Mouse (Mus musculus) heart, embryonic 13.5 days (tissue): ENCODE measurements around the gene Sept9. TPM values are rescaled to one million over a fixed set of nuclear protein-coding genes. Genes with fewer than 3 reads are reported as not detected.
A peak's percentile ranks its signal among the peaks of the same experiment; 100 is the strongest.
"Not testable (repeated sequence)": the region's sequence is repeated elsewhere in the genome, so short reads cannot be mapped to it uniquely, and the experiment has no call there.

Source experiments
- ATAC-seq: fragments of 200-750 bp; cut with Nextera tagmentation; 2 replicates; pipeline ENCODE4 v1.8.0; 2017; ENCODE audit warnings: moderate TSS enrichment; ENCODE audit not compliant: insufficient number of reproducible peaks, low FRiP score, low TSS enrichment; ENCODE audit errors: extremely low read depth
- H3K27ac ChIP-seq: fragments of 300-500 bp; sonication (generic); replicated peaks from 2 replicates; pipeline ENCODE4 v1.5.1; 2015; ENCODE audit warnings: moderate library complexity, mild to moderate bottlenecking, inconsistent platforms
- H3K27me3 ChIP-seq: fragments of 300-500 bp; sonication (generic); replicated peaks from 2 replicates; pipeline ENCODE4 v1.6.1; 2015; ENCODE audit warnings: mild to moderate bottlenecking, inconsistent platforms
- H3K36me3 ChIP-seq: fragments of 300-500 bp; sonication (generic); 2 replicates; pipeline ENCODE4 v1.6.1; 2015; ENCODE audit warnings: mild to moderate bottlenecking, inconsistent platforms
- H3K4me1 ChIP-seq: fragments of 300-500 bp; sonication (generic); 2 replicates; pipeline ENCODE4 v1.6.1; 2015; ENCODE audit warnings: inconsistent platforms
- H3K4me2 ChIP-seq: fragments of 300-500 bp; sonication (generic); 2 replicates; pipeline ENCODE4 v1.6.1; 2015; ENCODE audit warnings: inconsistent platforms, mild to moderate bottlenecking, moderate library complexity
- H3K4me3 ChIP-seq: fragments of 300-500 bp; sonication (generic); 2 replicates; pipeline ENCODE4 v1.5.1; 2015; ENCODE audit warnings: moderate library complexity, mild to moderate bottlenecking, inconsistent platforms
- H3K9ac ChIP-seq: fragments of 300-500 bp; sonication (generic); 2 replicates; pipeline ENCODE4 v1.6.1; 2015; ENCODE audit warnings: inconsistent platforms, mild to moderate bottlenecking, moderate library complexity
- H3K9me3 ChIP-seq: fragments of 300-500 bp; sonication (generic); 2 replicates; pipeline ENCODE4 v1.6.1; 2016; ENCODE audit warnings: inconsistent platforms
- WGBS: fragments of 180-500 bp; shearing (Covaris S2); methylation state at CpG from one replicate; pipeline ENCODE4 v1.1.7; 2015; ENCODE audit warnings: mixed read lengths; 5-methylcytosine and 5-hydroxymethylcytosine counted together
- polyA plus RNA-seq: library from polyadenylated mRNA; unstranded; fragments of >200 nt; fragmentation: Nextera tagmentation; extraction: Ambion mirVana; gene quantifications from 2 replicates; pipeline ENCODE4 v1.2.1, GENCODE M21; 2015

Gene Sept9
- polyA plus RNA-seq, 1 experiment from 2014 or later, result 75.5 TPM

GRCm38 (mm10) chr11:117317429-117318101 is 118.1 kb downstream of the Sept9 start:
- H3K36me3 ChIP-seq, result no peaks in the 10 kb centered on the region
- peak overlapping the region; percentile 87 for H3K27ac ChIP-seq
- H3K4me2 ChIP-seq, result peak overlapping the region; percentile 59
- H3K9ac ChIP-seq, result peak overlapping the region; percentile 74
- H3K9me3 ChIP-seq, result no peaks in the 10 kb centered on the region
- H3K4me3 ChIP-seq, result peak overlapping the region; percentile 19
- peaks cover 97% of the 10 kb centered on the region for H3K4me1 ChIP-seq
- H3K27me3 ChIP-seq, result no peaks in the 10 kb centered on the region
- ATAC-seq, result no peak
- 17% methylated on average over 20 of the region's 20 CpGs for WGBS

GRCm38 (mm10) chr11:117318202-117318601 is 118.7 kb downstream of the Sept9 start:
- H3K4me1 ChIP-seq, result peaks cover 97% of the 10 kb centered on the region
- no peak overlapping the region for H3K4me3 ChIP-seq
- no peak for ATAC-seq
- H3K9ac ChIP-seq, result peak overlapping the region; percentile 74
- H3K27me3 ChIP-seq, result no peaks in the 10 kb centered on the region
- H3K9me3 ChIP-seq, result no peaks in the 10 kb centered on the region
- H3K36me3 ChIP-seq, result no peaks in the 10 kb centered on the region
- H3K4me2 ChIP-seq, result peak overlapping the region; percentile 59; the same call in 1 of the 2 replicates
- H3K27ac ChIP-seq, result peak overlapping the region; percentile 87
- 38% methylated on average over 3 of the region's 3 CpGs for WGBS

- peaks cover 97% of the 10 kb centered on the region for H3K4me1 ChIP-seq
- peak overlapping the region; percentile 41 for H3K9ac ChIP-seq
- H3K27me3 ChIP-seq, result no peaks in the 10 kb centered on the region
- no peak overlapping the region for H3K4me3 ChIP-seq
- no peaks in the 10 kb centered on the region for H3K36me3 ChIP-seq
- H3K9me3 ChIP-seq, result no peaks in the 10 kb centered on the region
- peak overlapping the region; percentile 87 for H3K27ac ChIP-seq
- ATAC-seq, result no peak
- 38% methylated on average over 12 of the region's 12 CpGs for WGBS
- 0 out of 2 replicates have a peak overlapping the region, but pooled peaks have one; percentile 14 for H3K4me2 ChIP-seq
These were observed 119.5 kb downstream of the Sept9 start for GRCm38 (mm10) chr11:117318731-117319542.

GRCm38 (mm10) chr11:117319543-117320335 is 120.3 kb downstream of the Sept9 start:
- ATAC-seq, result peak; percentile 45; the same call in 1 of the 2 replicates
- Histone ChIP-seq H3K4me1 (peaks cover 97% of the 10 kb centered on the region), H3K36me3 (no peaks in the 10 kb centered on the region), H3K4me3 (no peak overlapping the region), H3K27ac (peak overlapping the region; percentile 87), H3K27me3 (no peaks in the 10 kb centered on the region), H3K9me3 (no peaks in the 10 kb centered on the region), H3K9ac (0 out of 2 replicates have a peak overlapping the region, but pooled peaks have one; percentile 8), H3K4me2 (peak overlapping the region; percentile 29)
- WGBS, result 18% methylated on average over 15 of the region's 15 CpGs

- 75% methylated on average over 3 of the region's 3 CpGs for WGBS
- H3K4me3 ChIP-seq, result no peak overlapping the region
- H3K9ac ChIP-seq, result no peak overlapping the region; the same call in 1 of the 2 replicates
- no peaks in the 10 kb centered on the region for H3K9me3 ChIP-seq
- no peak for ATAC-seq
- peak overlapping the region; percentile 29; the same call in 1 of the 2 replicates for H3K4me2 ChIP-seq
- no peaks in the 10 kb centered on the region for H3K27me3 ChIP-seq
- peaks cover 96% of the 10 kb centered on the region for H3K4me1 ChIP-seq
- no peaks in the 10 kb centered on the region for H3K36me3 ChIP-seq
- H3K27ac ChIP-seq, result peak overlapping the region; percentile 87
These were observed 121.0 kb downstream of the Sept9 start for GRCm38 (mm10) chr11:117320482-117320881.

- Histone ChIP-seq H3K4me3 (no peak overlapping the region), H3K4me1 (peaks cover 96% of the 10 kb centered on the region), H3K27ac (no peak overlapping the region), H3K36me3 (no peaks in the 10 kb centered on the region), H3K27me3 (no peaks in the 10 kb centered on the region), H3K9ac (no peak overlapping the region), H3K9me3 (no peaks in the 10 kb centered on the region), H3K4me2 (no peak overlapping the region)
- WGBS, result 78% methylated on average over 9 of the region's 9 CpGs
- ATAC-seq, result no peak
These were observed 122.0 kb downstream of the Sept9 start for GRCm38 (mm10) chr11:117321311-117321971.

- Histone ChIP-seq H3K27ac (no peak overlapping the region), H3K4me1 (peaks cover 96% of the 10 kb centered on the region), H3K27me3 (no peaks in the 10 kb centered on the region), H3K9ac (no peak overlapping the region), H3K4me2 (no peak overlapping the region), H3K4me3 (no peak overlapping the region), H3K36me3 (no peaks in the 10 kb centered on the region), H3K9me3 (no peaks in the 10 kb centered on the region)
- ATAC-seq, result no peak
- 76% methylated on average over 3 of the region's 3 CpGs for whole genome bisulfite sequencing
These were observed 122.8 kb downstream of the Sept9 start for GRCm38 (mm10) chr11:117322311-117322710.

- H3K36me3 ChIP-seq, result no peaks in the 10 kb centered on the region
- no peak for ATAC-seq
- H3K4me3 ChIP-seq, result no peak overlapping the region
- H3K4me1 ChIP-seq, result peaks cover 95% of the 10 kb centered on the region
- no peaks in the 10 kb centered on the region for H3K27me3 ChIP-seq
- 55% methylated on average over 15 of the region's 15 CpGs for WGBS
- H3K27ac ChIP-seq, result no peak overlapping the region
- no peak overlapping the region for H3K4me2 ChIP-seq
- no peaks in the 10 kb centered on the region for H3K9me3 ChIP-seq
- no peak overlapping the region for H3K9ac ChIP-seq
These were observed 123.5 kb downstream of the Sept9 start for GRCm38 (mm10) chr11:117322730-117323579.

GRCm38 (mm10) chr11:117323976-117324574 is 124.6 kb downstream of the Sept9 start:
- Histone ChIP-seq H3K36me3 (no peaks in the 10 kb centered on the region), H3K27me3 (no peaks in the 10 kb centered on the region), H3K9ac (0 out of 2 replicates have a peak overlapping the region, but pooled peaks have one; percentile 21), H3K4me1 (peaks cover 84% of the 10 kb centered on the region), H3K4me2 (no peak overlapping the region), H3K9me3 (no peaks in the 10 kb centered on the region), H3K4me3 (no peak overlapping the region), H3K27ac (no peak overlapping the region)
- no peak for ATAC-seq
- 68% methylated on average over 12 of the region's 12 CpGs for WGBS

- not testable (repeated sequence) for H3K4me2 ChIP-seq, ATAC-seq, H3K27ac ChIP-seq, H3K9ac ChIP-seq, H3K36me3 ChIP-seq, H3K4me3 ChIP-seq, H3K27me3 ChIP-seq, H3K9me3 ChIP-seq
- WGBS, result 93% methylated on average over 5 of the region's 5 CpGs
- H3K4me1 ChIP-seq, result peaks cover 78% of the 10 kb centered on the region
These were observed 125.3 kb downstream of the Sept9 start for GRCm38 (mm10) chr11:117324718-117325117.
